Mouse (Mus musculus): ENCODE measurements around the gene Mpped2. TPM values are rescaled to one million over a fixed set of nuclear protein-coding genes. Genes with fewer than 3 reads are reported as not detected.

Gene Mpped2
- under 1 TPM in 1 of 2 experiments, not detected in 1; 0.64 TPM for total RNA-seq (2023)

DNA sequence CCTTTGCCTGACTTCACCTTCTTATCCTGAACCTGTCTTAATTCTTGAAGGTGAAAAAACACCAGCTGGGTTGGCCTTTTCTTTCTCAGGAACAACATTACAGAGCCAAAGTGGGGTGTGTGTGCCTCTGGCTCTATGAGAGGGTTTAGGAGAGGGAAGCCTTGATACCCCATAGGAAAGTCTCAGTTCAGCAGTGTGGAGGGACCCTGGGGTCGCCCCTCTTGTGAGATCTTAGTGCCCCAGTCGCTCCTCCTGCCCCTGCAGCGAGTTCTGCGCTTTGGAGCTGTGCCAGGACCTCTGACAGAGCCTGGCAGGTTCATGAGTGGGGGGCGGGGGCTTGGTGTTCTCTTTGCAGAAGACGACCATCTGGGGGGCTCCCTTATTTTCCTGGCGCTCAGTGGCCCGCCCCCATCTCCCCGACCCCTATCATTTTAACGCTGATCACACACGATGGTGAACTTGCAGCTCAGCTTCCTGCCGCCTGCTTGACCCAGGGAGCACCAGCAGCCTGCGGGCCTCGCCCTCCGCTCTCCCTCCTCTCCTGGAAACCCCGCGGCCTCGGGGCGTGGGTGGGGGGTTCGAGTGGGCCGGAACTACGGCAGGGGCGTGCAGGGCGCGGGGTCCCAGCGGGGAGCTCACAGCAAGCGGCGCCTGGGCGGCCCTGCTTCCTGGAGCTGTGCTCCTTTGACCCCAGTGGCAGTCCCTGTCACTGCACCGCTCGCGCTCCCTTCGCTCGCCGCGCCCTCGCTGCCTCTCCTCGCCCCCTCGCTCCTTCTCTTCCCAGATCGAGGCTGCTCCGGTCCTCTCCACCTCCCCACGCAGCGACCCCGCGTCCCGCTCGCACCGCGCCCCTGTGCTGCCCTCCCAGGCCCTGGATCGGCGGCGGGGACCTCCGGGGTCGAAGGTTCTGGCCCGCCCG is at the start of gene Mpped2:
TSS of gene Mpped2 (plus strand) at position 487 of the 919 bp plus-strand sequence.

